Mouse (Mus musculus): ENCODE data around the gene Slc35f4. TPM values are rescaled to one million over a fixed set of nuclear protein-coding genes. Genes with fewer than 3 reads are reported as not detected.

Gene Slc35f4
- polyA plus RNA-seq, 1 experiment from 2014 or later: 0.13 TPM

DNA sequence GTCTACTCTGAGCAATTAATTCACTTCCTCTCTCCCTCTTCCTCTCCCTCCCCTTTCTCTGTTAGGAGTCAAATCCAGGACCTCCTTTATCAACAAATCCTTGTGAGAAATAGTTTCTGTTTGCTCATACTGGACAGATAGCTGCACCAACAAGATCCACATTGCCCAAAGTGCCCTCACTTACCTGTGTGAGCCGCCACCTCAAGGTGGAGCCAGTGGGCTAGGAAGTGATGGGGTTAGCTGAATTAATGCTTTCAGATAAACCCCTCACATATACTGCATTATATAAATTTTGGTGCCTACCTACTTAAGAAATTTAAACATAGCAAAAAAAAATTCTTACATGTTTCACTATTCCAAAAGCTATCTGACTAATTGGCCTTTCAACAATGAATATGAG, 133.4 kb downstream of the Slc35f4 start:
- Histone ChIP-seq H3K27ac (ENCODE audit: low read depth, low read length) (no peak overlapping the region), H3K27me3 (replicated peaks; ENCODE audit: control insufficient read depth, insufficient read depth, low read length) (no peaks in the 10 kb centered on the region), H3K9ac (ENCODE audit: low read depth, low read length) (no peak overlapping the region), H3K36me3 (ENCODE audit: control insufficient read depth, insufficient read depth) (no peaks in the 10 kb centered on the region), H3K4me2 (replicated peaks; ENCODE audit: low read depth) (no peak overlapping the region), H3K9me3 (ENCODE audit: control insufficient read depth) (no peaks in the 10 kb centered on the region), H3K4me1 (replicated peaks; ENCODE audit: control insufficient read depth, insufficient read depth, low read length) (no peaks in the 10 kb centered on the region), H3K4me3 (ENCODE audit: low read depth, low read length) (no peak overlapping the region)
- TF ChIP-seq CTCF (IDR thresholded peaks at IDR 0.05; ENCODE audit: low read depth): peak; percentile 64
- ATAC-seq: no peak
- 20% methylated on average over 1 of the region's 1 CpGs for WGBS

DNA sequence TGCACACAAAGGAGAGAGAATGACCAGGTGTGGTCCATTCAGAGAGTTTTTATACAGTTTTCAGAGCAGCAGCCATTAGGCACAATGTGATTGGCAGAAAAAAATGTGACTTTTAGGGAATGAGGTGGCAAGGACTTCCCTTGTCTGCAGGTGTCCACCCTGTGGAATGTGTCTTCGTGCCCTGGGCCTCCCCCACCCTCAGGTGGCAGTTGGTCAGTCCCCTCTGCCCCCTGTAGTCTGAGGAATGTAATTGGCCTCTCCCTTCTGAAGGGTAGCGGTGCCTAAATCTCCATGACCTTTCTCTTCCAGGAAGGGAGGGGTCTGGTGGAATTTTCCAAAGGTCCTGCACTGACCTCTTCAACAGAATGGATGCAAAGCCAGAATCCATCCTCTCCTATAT, 163.7 kb downstream of the Slc35f4 start:
- H3K27me3 ChIP-seq (replicated peaks; ENCODE audit: control insufficient read depth, insufficient read depth, low read length): no peaks in the 10 kb centered on the region
- H3K27ac ChIP-seq (ENCODE audit: low read depth, low read length): no peak overlapping the region
- 73% methylated on average over 2 of the region's 2 CpGs for WGBS
- H3K9me3 ChIP-seq (ENCODE audit: control insufficient read depth): no peaks in the 10 kb centered on the region
- H3K9ac ChIP-seq (ENCODE audit: low read depth, low read length): no peak overlapping the region
- H3K4me2 ChIP-seq (replicated peaks; ENCODE audit: low read depth): no peak overlapping the region
- no peaks in the 10 kb centered on the region for H3K36me3 ChIP-seq (ENCODE audit: control insufficient read depth, insufficient read depth)
- ATAC-seq: no peak
- H3K4me3 ChIP-seq (ENCODE audit: low read depth, low read length): no peak overlapping the region
- no peak for TF ChIP-seq CTCF (IDR thresholded peaks at IDR 0.05; ENCODE audit: low read depth)
- no peaks in the 10 kb centered on the region for H3K4me1 ChIP-seq (replicated peaks; ENCODE audit: control insufficient read depth, insufficient read depth, low read length)

DNA sequence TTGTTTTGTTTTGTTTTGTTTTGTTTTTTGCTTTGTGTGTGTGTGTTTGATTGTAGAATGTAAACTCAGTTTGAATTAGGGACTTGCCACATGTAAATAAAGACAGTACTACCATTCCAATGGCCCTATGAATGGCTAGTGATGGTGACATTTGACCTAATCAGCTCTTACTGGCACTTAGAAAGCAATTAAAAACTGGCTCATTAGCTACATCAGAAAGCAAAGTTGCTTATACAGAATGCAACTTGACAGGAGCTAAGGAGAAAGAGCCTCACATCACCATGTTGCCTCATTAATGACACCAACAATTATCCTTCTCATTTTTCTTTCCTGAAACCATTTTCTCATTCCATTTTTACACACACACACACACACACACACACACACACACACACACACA, 170.3 kb downstream of the Slc35f4 start:
- Histone ChIP-seq H3K9me3 (ENCODE audit: control insufficient read depth) (no peaks in the 10 kb centered on the region), H3K4me2 (replicated peaks; ENCODE audit: low read depth) (no peak overlapping the region), H3K4me3 (ENCODE audit: low read depth, low read length) (no peak overlapping the region), H3K27ac (ENCODE audit: low read depth, low read length) (no peak overlapping the region), H3K36me3 (ENCODE audit: control insufficient read depth, insufficient read depth) (no peaks in the 10 kb centered on the region), H3K4me1 (replicated peaks; ENCODE audit: control insufficient read depth, insufficient read depth, low read length) (no peaks in the 10 kb centered on the region), H3K27me3 (replicated peaks; ENCODE audit: control insufficient read depth, insufficient read depth, low read length) (no peaks in the 10 kb centered on the region), H3K9ac (ENCODE audit: low read depth, low read length) (no peak overlapping the region)
- no peak for TF ChIP-seq CTCF (IDR thresholded peaks at IDR 0.05; ENCODE audit: low read depth)
- ATAC-seq: no peak

DNA sequence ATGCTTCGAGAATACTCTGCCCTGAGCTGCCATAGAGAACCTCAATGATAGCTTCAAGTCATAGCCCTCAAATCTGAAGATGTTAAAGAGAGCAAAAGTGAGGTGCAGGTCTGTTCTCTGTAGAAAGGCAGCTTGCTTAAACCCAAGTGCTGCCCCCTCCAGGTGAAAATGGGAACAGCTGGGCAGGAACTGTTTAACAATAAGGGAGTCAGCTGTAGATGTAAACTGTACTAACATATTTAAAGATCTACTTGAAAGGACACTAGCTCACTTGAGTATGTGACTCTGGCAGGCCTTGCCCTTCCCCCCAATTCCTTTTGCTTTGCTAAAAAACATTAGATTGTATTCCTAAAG, 177.0 kb downstream of the Slc35f4 start:
- no peak overlapping the region for H3K27ac ChIP-seq (ENCODE audit: low read depth, low read length)
- H3K4me2 ChIP-seq (replicated peaks; ENCODE audit: low read depth): no peak overlapping the region
- H3K4me1 ChIP-seq (replicated peaks; ENCODE audit: control insufficient read depth, insufficient read depth, low read length): no peaks in the 10 kb centered on the region
- no peaks in the 10 kb centered on the region for H3K36me3 ChIP-seq (ENCODE audit: control insufficient read depth, insufficient read depth)
- H3K4me3 ChIP-seq (ENCODE audit: low read depth, low read length): no peak overlapping the region
- ATAC-seq: no peak
- WGBS: 66% methylated on average over 1 of the region's 1 CpGs
- H3K9me3 ChIP-seq (ENCODE audit: control insufficient read depth): no peaks in the 10 kb centered on the region
- no peaks in the 10 kb centered on the region for H3K27me3 ChIP-seq (replicated peaks; ENCODE audit: control insufficient read depth, insufficient read depth, low read length)
- H3K9ac ChIP-seq (ENCODE audit: low read depth, low read length): no peak overlapping the region
- TF ChIP-seq CTCF (IDR thresholded peaks at IDR 0.05; ENCODE audit: low read depth): peak; percentile 74

DNA sequence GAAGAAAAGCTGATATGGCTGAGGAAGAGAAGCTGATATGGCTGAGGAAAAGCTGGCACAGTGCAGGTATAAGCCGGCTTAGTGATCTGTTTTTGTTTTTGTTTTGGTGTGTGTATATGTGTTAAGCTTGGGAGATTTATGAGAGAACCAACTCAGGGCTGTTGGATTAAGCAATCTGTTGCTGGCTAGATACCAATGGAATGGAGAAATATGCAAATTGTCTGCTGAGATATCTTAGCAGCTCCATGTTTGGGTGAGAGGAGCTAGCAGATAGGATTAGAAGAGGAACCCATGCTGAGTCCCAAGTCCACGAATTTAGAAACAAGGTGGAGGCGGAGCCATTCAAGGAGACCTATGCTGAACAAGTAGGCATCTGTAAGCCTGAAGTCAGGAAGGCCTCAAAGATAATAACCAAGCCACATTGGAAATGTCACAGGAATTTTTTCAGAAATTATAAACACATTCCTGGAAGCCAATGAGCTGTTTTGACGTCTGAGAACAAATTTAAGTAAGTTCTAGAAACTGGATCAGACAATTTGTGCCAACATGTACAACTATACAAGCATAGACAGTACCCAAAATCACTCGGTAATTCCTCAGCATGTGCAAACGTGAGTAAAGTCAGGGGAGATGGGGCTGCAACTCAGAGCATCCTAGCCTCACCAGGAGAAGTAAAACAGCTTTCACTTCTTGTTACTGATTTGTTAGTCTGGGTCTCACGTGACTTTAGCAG, 177.5 kb downstream of the Slc35f4 start:
- Histone ChIP-seq H3K27me3 (replicated peaks; ENCODE audit: control insufficient read depth, insufficient read depth, low read length) (no peaks in the 10 kb centered on the region), H3K36me3 (ENCODE audit: control insufficient read depth, insufficient read depth) (no peaks in the 10 kb centered on the region), H3K9ac (ENCODE audit: low read depth, low read length) (no peak overlapping the region), H3K27ac (ENCODE audit: low read depth, low read length) (no peak overlapping the region), H3K4me2 (replicated peaks; ENCODE audit: low read depth) (no peak overlapping the region), H3K4me1 (replicated peaks; ENCODE audit: control insufficient read depth, insufficient read depth, low read length) (no peaks in the 10 kb centered on the region), H3K4me3 (ENCODE audit: low read depth, low read length) (no peak overlapping the region), H3K9me3 (ENCODE audit: control insufficient read depth) (no peaks in the 10 kb centered on the region)
- TF ChIP-seq CTCF (IDR thresholded peaks at IDR 0.05; ENCODE audit: low read depth): no peak
- 69% methylated on average over 7 of the region's 7 CpGs for WGBS
- no peak for ATAC-seq

DNA sequence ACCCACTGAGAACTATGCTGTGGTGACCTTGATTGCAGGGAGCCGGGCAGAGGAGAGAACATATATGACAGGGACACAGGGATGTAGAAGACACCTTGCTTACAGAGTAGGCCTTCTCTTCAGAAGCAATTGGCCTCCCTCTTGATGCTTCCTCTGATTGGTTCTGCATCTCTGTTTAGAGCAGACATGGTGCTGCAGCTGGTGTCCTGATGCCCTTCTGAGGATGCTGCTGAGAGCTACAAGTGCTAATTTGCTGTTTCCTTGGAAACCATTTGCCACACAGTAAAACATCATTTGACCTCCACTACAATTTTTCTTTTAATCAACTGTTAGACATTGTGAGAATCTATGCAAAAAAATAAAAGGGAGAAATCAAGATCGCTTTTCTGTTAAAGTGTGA, 180.0 kb downstream of the Slc35f4 start:
- Histone ChIP-seq H3K9me3 (ENCODE audit: control insufficient read depth) (no peaks in the 10 kb centered on the region), H3K4me1 (replicated peaks; ENCODE audit: control insufficient read depth, insufficient read depth, low read length) (no peaks in the 10 kb centered on the region), H3K4me3 (ENCODE audit: low read depth, low read length) (no peak overlapping the region), H3K9ac (ENCODE audit: low read depth, low read length) (no peak overlapping the region), H3K4me2 (replicated peaks; ENCODE audit: low read depth) (no peak overlapping the region), H3K27ac (ENCODE audit: low read depth, low read length) (no peak overlapping the region), H3K36me3 (ENCODE audit: control insufficient read depth, insufficient read depth) (no peaks in the 10 kb centered on the region), H3K27me3 (replicated peaks; ENCODE audit: control insufficient read depth, insufficient read depth, low read length) (no peaks in the 10 kb centered on the region)
- 92% methylated on average over 2 of the region's 2 CpGs for whole genome bisulfite sequencing
- ATAC-seq: no peak
- no peak for TF ChIP-seq CTCF (IDR thresholded peaks at IDR 0.05; ENCODE audit: low read depth)

DNA sequence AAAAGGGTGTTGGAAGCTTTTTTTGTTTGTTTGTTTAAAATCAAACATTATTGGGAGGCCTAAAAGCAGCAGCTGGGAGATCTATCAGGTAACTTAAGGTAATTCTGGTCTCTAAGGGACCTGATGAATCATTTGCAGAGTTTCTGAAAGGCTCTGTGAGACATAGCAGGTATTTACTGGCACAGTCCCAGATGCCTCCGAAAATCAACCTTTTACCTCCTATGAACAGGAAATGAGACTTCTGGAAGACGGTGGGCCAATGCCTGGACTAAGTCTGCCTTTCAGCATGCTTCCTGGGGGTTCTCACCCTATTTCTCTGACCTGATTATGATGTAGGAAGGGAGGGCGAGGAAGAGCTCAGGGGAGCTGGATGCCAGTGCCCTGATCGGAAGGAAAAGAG, 188.8 kb downstream of the Slc35f4 start:
- Histone ChIP-seq H3K4me2 (replicated peaks; ENCODE audit: low read depth) (no peak overlapping the region), H3K27ac (ENCODE audit: low read depth, low read length) (no peak overlapping the region), H3K4me3 (ENCODE audit: low read depth, low read length) (no peak overlapping the region), H3K27me3 (replicated peaks; ENCODE audit: control insufficient read depth, insufficient read depth, low read length) (no peaks in the 10 kb centered on the region), H3K9ac (ENCODE audit: low read depth, low read length) (no peak overlapping the region), H3K9me3 (ENCODE audit: control insufficient read depth) (no peaks in the 10 kb centered on the region), H3K36me3 (ENCODE audit: control insufficient read depth, insufficient read depth) (no peaks in the 10 kb centered on the region), H3K4me1 (replicated peaks; ENCODE audit: control insufficient read depth, insufficient read depth, low read length) (no peaks in the 10 kb centered on the region)
- ATAC-seq: no peak
- WGBS: 58% methylated on average over 4 of the region's 4 CpGs
- TF ChIP-seq CTCF (IDR thresholded peaks at IDR 0.05; ENCODE audit: low read depth): no peak

Data from intestine, postnatal 0 days (tissue).